18 mouse cellular contexts compared by ENCODE assay signal in genomic region chr1:177051366-177051963, GRCm38 (mm10).
DNase-seq lines count a peak whose midpoint lies in the region; ATAC-seq and TF ChIP-seq lines count a peak whose summit lies in the region.
"Had no signal": no experiment of that assay in that cellular context is flagged by ENCODE, and none has a peak within 500 bp of the region (broad histone marks: within the 10 kb centered on the region; RNA-seq: fewer than 3 reads in every experiment).

No protein-coding gene starts in this region.

- peak; percentile 52 for DNase-seq in cerebellum, adult 9-11 months
- DNase-seq in cerebellum, adult 11-12 months, result no peak
- DNase-seq in left cerebral cortex, adult 2 months (ENCODE audit: extremely low spot score in 1 of 2, low spot score in 2 of 2), result no peak
- DNase-seq in left cerebral cortex, adult 11 months (ENCODE audit: low spot score), result no peak
- DNase-seq in Patski (ENCODE audit: low read depth, low spot score), result peak; percentile 19
- peak; percentile 62 to 69 for DNase-seq in layer of hippocampus, adult 2 months (ENCODE audit: low spot score in 2 of 2)
- DNase-seq in embryo, embryonic 10 days (ENCODE audit: low spot score), result no peak
- DNase-seq in urinary bladder, postnatal 10 days (ENCODE audit: low spot score), result no peak
- DNase-seq: adrenal gland, adult 8-10 months; gastrocnemius, adult 2 months; heart, adult 2 months had no signal

- POLR2A ChIA-PET in Patski (lab: Charles Lee), result interaction anchor here (0.8 kb wide), 1 partner anchor 39 kb away, joined by 3 read pairs; no protein-coding TSS in a partner anchor

- CTCF ChIA-PET in Patski (lab: Charles Lee), result interaction anchor here (1.2 kb wide), 1 partner anchor 11 kb away, joined by 3 read pairs; no protein-coding TSS in a partner anchor

- no peaks in the 10 kb centered on the region for H3K27me3 ChIP-seq in Patski
- H3K27me3 ChIP-seq: hindbrain, embryonic 12.5 days; intestine, embryonic 15.5 days; liver, embryonic 12.5 days; midbrain, embryonic 13.5 days had no signal

- ATAC-seq in Patski, result no peak
- ATAC-seq: intestine, embryonic 15.5 days; liver, embryonic 12.5 days; midbrain, embryonic 13.5 days had no signal

- H3K4me3 ChIP-seq in left cerebral cortex, adult 2 months, result no peak overlapping the region
- H3K4me3 ChIP-seq in layer of hippocampus, adult 2 months, result peak overlapping the region; percentile 6; the same call in 1 of the 2 replicates
- H3K4me3 ChIP-seq: erythroblast, embryonic 14.5 days; gastrocnemius, adult 2 months; heart, adult 2 months; hindbrain, embryonic 12.5 days; intestine, embryonic 15.5 days; limb, embryonic 10.5 days; liver, embryonic 12.5 days; midbrain, embryonic 13.5 days had no signal

- intact Hi-C loops in left cerebral cortex, adult 2 months (cut with DNase I), result loop anchor here (2.0 kb wide), 1 partner anchor 119 kb away; no protein-coding TSS in a partner anchor

- H3K27ac ChIP-seq in left cerebral cortex, adult 2 months, result peak overlapping the region; percentile 66
- peak overlapping the region; percentile 90 for H3K27ac ChIP-seq in layer of hippocampus, adult 2 months
- H3K27ac ChIP-seq: gastrocnemius, adult 2 months; heart, adult 2 months; hindbrain, embryonic 12.5 days; intestine, embryonic 15.5 days; limb, embryonic 10.5 days; liver, embryonic 12.5 days; macrophage; midbrain, embryonic 13.5 days had no signal

- TF ChIP-seq CTCF in left cerebral cortex, adult 2 months (IDR thresholded peaks at IDR 0.05), result no peak
- no peak for TF ChIP-seq CTCF in Patski (IDR thresholded peaks at IDR 0.05)
- no peak for TF ChIP-seq CTCF in layer of hippocampus, adult 2 months (conservative IDR thresholded peaks at IDR 0.05)

- in situ Hi-C loops in Patski (cut with MboI; ENCODE audit: low pct_unique_long_range_greater_than_20kb), result no loop called here

Comparison
In these comparisons a context has a peak if more than half of its experiments do, and no peak if none do; other contexts are left out.
1. DNase-seq: peak in cerebellum, adult 9-11 months (single experiment), Patski (single experiment) and layer of hippocampus, adult 2 months (2 of 2); none in cerebellum, adult 11-12 months (single experiment), left cerebral cortex, adult 2 months (0 of 2), left cerebral cortex, adult 11 months (single experiment), embryo, embryonic 10 days (single experiment) and urinary bladder, postnatal 10 days (single experiment).